Mouse (Mus musculus) heart, embryonic 14.5 days (tissue): ENCODE results near the gene Ppp1r14d. TPM values are rescaled to one million over a fixed set of nuclear protein-coding genes. Genes with fewer than 3 reads are reported as not detected.

Source experiments
- ATAC-seq: fragments of 200-750 bp; cut with Nextera tagmentation; 2 replicates; pipeline ENCODE4 v1.8.0; 2017; ENCODE audit warnings: low read depth, moderate TSS enrichment; ENCODE audit not compliant: insufficient number of reproducible peaks, insufficient read depth, low FRiP score
- H3K27ac ChIP-seq, 2 experiments: fragments of 200-500 bp in 1 of 2; fragments of 300-500 bp in 1 of 2; sonication (generic) in 1 of 2; replicated peaks in 1 of 2; 2 replicates each; pipeline ENCODE4 v1.5.1; 2012 to 2014; ENCODE audit warnings: low read depth in 2 of 2, low read length in 2 of 2, control low read depth in 1 of 2, mild to moderate bottlenecking in 1 of 2, mixed read lengths in 1 of 2; ENCODE audit not compliant: control insufficient read depth in 1 of 2, insufficient read depth in 1 of 2
- H3K27me3 ChIP-seq: fragments of 300-500 bp; sonication (generic); 2 replicates; pipeline ENCODE4 v1.6.1; 2014; ENCODE audit warnings: mild to moderate bottlenecking, low read length, control low read depth; ENCODE audit not compliant: control insufficient read depth, insufficient read depth
- H3K36me3 ChIP-seq: fragments of 300-500 bp; sonication (generic); 2 replicates; pipeline ENCODE4 v1.6.1; 2014; ENCODE audit warnings: mild to moderate bottlenecking, control low read depth, low read length, mixed read lengths; ENCODE audit not compliant: control insufficient read depth, insufficient read depth
- H3K4me1 ChIP-seq, 2 experiments: fragments of 200-500 bp in 1 of 2; fragments of 300-500 bp in 1 of 2; sonication (generic) in 1 of 2; 2 replicates each; pipeline ENCODE4 v1.6.1; 2012 to 2014; ENCODE audit warnings: low read length in 2 of 2, control low read depth in 1 of 2, mixed read lengths in 1 of 2; ENCODE audit not compliant: control insufficient read depth in 2 of 2, insufficient read depth in 2 of 2
- H3K4me2 ChIP-seq: fragments of 300-500 bp; sonication (generic); 2 replicates; pipeline ENCODE4 v1.6.1; 2014; ENCODE audit warnings: mild to moderate bottlenecking, low read length
- H3K4me3 ChIP-seq, 2 experiments: fragments of 200-500 bp in 1 of 2; fragments of 300-500 bp in 1 of 2; sonication (generic) in 1 of 2; 2 replicates each; pipeline ENCODE4 v1.5.1; 2012 to 2014; ENCODE audit warnings: low read length in 2 of 2, mild to moderate bottlenecking in 2 of 2, control low read depth in 1 of 2, low read depth in 1 of 2, moderate library complexity in 1 of 2; ENCODE audit not compliant: control insufficient read depth in 1 of 2, insufficient read depth in 1 of 2
- H3K9ac ChIP-seq: fragments of 300-500 bp; sonication (generic); 2 replicates; pipeline ENCODE4 v1.6.1; 2014; ENCODE audit warnings: mild to moderate bottlenecking, low read length
- H3K9me3 ChIP-seq: fragments of 300-500 bp; sonication (generic); 2 replicates; pipeline ENCODE4 v1.6.1; 2016; ENCODE audit warnings: low read length, control low read depth; ENCODE audit not compliant: control insufficient read depth
- WGBS: fragments of 180-500 bp; shearing (Covaris S2); extraction: QIAGEN DNeasy Blood & Tissue Kit; methylation state at CpG from one replicate; pipeline ENCODE4 v1.1.7; 2014; 5-methylcytosine and 5-hydroxymethylcytosine counted together
- polyA plus RNA-seq: library from polyadenylated mRNA; unstranded; fragments of >200 nt; fragmentation: Nextera tagmentation; extraction: Ambion mirVana; gene quantifications from 2 replicates; pipeline ENCODE4 v1.2.1, GENCODE M21; 2014

The Ppp1r14d gene
- polyA plus RNA-seq, 1 experiment from 2014 or later: not detected

GRCm38 (mm10) chr2:119245246-119245645 is 15.5 kb upstream of the Ppp1r14d start:
- 76% methylated on average over 7 of the region's 7 CpGs for WGBS
- Histone ChIP-seq H3K4me2 (no peak overlapping the region), H3K9ac (no peak overlapping the region), H3K27me3 (peaks cover 4% of the 10 kb centered on the region; the same call in 1 of the 2 replicates), H3K4me1 (no peaks in the 10 kb centered on the region), H3K27ac (no peak overlapping the region), H3K9me3 (no peaks in the 10 kb centered on the region), H3K36me3 (no peaks in the 10 kb centered on the region), H3K4me3 (no peak overlapping the region)
- ATAC-seq: no peak

GRCm38 (mm10) chr2:119242548-119242947 is 12.8 kb upstream of the Ppp1r14d start:
- Histone ChIP-seq H3K27ac (no peak overlapping the region), H3K4me3 (no peak overlapping the region), H3K36me3 (no peaks in the 10 kb centered on the region), H3K9ac (no peak overlapping the region), H3K4me1 (peaks cover 0 to 3% of the 10 kb centered on the region in 2 experiments; a peak in 2 of 4 replicates), H3K9me3 (no peaks in the 10 kb centered on the region), H3K27me3 (peaks cover 30% of the 10 kb centered on the region), H3K4me2 (no peak overlapping the region)
- no peak for ATAC-seq
- WGBS: 62% methylated on average over 9 of the region's 9 CpGs

GRCm38 (mm10) chr2:119240819-119241186 is 11.1 kb upstream of the Ppp1r14d start:
- no peak overlapping the region for H3K4me2 ChIP-seq
- no peaks in the 10 kb centered on the region for H3K36me3 ChIP-seq
- H3K27ac ChIP-seq: no peak overlapping the region
- peaks cover 47% of the 10 kb centered on the region for H3K27me3 ChIP-seq
- H3K9ac ChIP-seq: no peak overlapping the region
- H3K4me1 ChIP-seq: peaks cover 0 to 11% of the 10 kb centered on the region in 2 experiments; a peak in 3 of 4 replicates
- WGBS: 74% methylated on average over 4 of the region's 4 CpGs
- H3K4me3 ChIP-seq: no peak overlapping the region
- no peaks in the 10 kb centered on the region for H3K9me3 ChIP-seq
- ATAC-seq: no peak

- 73% methylated on average over 4 of the region's 4 CpGs for WGBS
- H3K27ac ChIP-seq: no peak overlapping the region
- no peaks in the 10 kb centered on the region for H3K9me3 ChIP-seq
- no peak overlapping the region for H3K4me3 ChIP-seq
- peaks cover 53% of the 10 kb centered on the region for H3K27me3 ChIP-seq
- H3K36me3 ChIP-seq: no peaks in the 10 kb centered on the region
- H3K4me1 ChIP-seq: peaks cover 0 to 11% of the 10 kb centered on the region in 2 experiments; a peak in 3 of 4 replicates
- no peak for ATAC-seq
- H3K9ac ChIP-seq: no peak overlapping the region
- no peak overlapping the region for H3K4me2 ChIP-seq
Measured at GRCm38 (mm10) chr2:119240075-119240818, 10.5 kb upstream of the Ppp1r14d start.

- WGBS: 72% methylated on average over 2 of the region's 2 CpGs
- no peak for ATAC-seq
- no peak overlapping the region for H3K4me2 ChIP-seq
- peaks cover 0 to 11% of the 10 kb centered on the region in 2 experiments; a peak in 3 of 4 replicates for H3K4me1 ChIP-seq
- no peak overlapping the region for H3K9ac ChIP-seq
- H3K9me3 ChIP-seq: no peaks in the 10 kb centered on the region
- no peak overlapping the region for H3K4me3 ChIP-seq
- no peak overlapping the region for H3K27ac ChIP-seq
- peaks cover 65% of the 10 kb centered on the region for H3K27me3 ChIP-seq
- H3K36me3 ChIP-seq: no peaks in the 10 kb centered on the region
Measured at GRCm38 (mm10) chr2:119238671-119239070, 9.0 kb upstream of the Ppp1r14d start.

- Histone ChIP-seq H3K36me3 (no peaks in the 10 kb centered on the region), H3K4me3 (peak overlapping the region; percentile 46 to 53), H3K9ac (no peak overlapping the region; the same call in 1 of the 2 replicates), H3K4me1 (peaks cover 0 to 11% of the 10 kb centered on the region in 2 experiments; a peak in 3 of 4 replicates), H3K27ac (no peak overlapping the region), H3K27me3 (peaks cover 67% of the 10 kb centered on the region), H3K4me2 (peak overlapping the region; percentile 90), H3K9me3 (no peaks in the 10 kb centered on the region)
- WGBS: 2% methylated on average over 31 of the region's 31 CpGs
- ATAC-seq: no peak
Measured at GRCm38 (mm10) chr2:119237871-119238220, 8.1 kb upstream of the Ppp1r14d start.

GRCm38 (mm10) chr2:119237210-119237870 is 7.6 kb upstream of the Ppp1r14d start, which contains the start of gene Spint1:
Spint1 (plus strand) TSS chr2:119237362.
- Histone ChIP-seq H3K27ac (no peak within 1 kb of the TSS), H3K4me2 (peak within 1 kb of the TSS; percentile 90), H3K36me3 (no peaks in the 10 kb centered on the region), H3K9me3 (no peaks in the 10 kb centered on the region), H3K4me3 (peak within 1 kb of the TSS; percentile 46 to 53), H3K9ac (peak within 1 kb of the TSS; percentile 31; the same call in 1 of the 2 replicates), H3K4me1 (peaks cover 0 to 11% of the 10 kb centered on the region in 2 experiments; a peak in 3 of 4 replicates), H3K27me3 (peaks cover 67% of the 10 kb centered on the region)
- WGBS: under 1% methylated on average over 72 of the region's 73 CpGs
- no peak for ATAC-seq
